Mouse (Mus musculus) stomach, embryonic 15.5 days (tissue): Measurements from ENCODE around the gene Mapre1. TPM values are rescaled to one million over a fixed set of nuclear protein-coding genes. Genes with fewer than 3 reads are reported as not detected.

Source experiments
- polyA plus RNA-seq: library from polyadenylated mRNA; unstranded; fragments of >200 nt; fragmentation: Nextera tagmentation; extraction: Ambion mirVana; gene quantifications from 2 replicates; pipeline ENCODE4 v1.2.1, GENCODE M21; 2015

Mapre1 gene
- polyA plus RNA-seq, 1 experiment from 2014 or later: 225 TPM

Other genes starting within 250 kb of the Mapre1 start
- not detected in 2 replicates for gene 4930404H24Rik, start 248.5 kb upstream of the Mapre1 start, polyA plus RNA-seq
- 14.3 and 16.4 TPM in 2 replicates for gene Nol4l, start 211.3 kb upstream of the Mapre1 start, polyA plus RNA-seq
- gene Commd7, start 108.5 kb upstream of the Mapre1 start, polyA plus RNA-seq: 73.9 and 77.9 TPM in 2 replicates
- 8.9 and 9.7 TPM in 2 replicates for gene Dnmt3b, start 91.8 kb upstream of the Mapre1 start, polyA plus RNA-seq
- 0.06 and 0.10 TPM in 2 replicates for gene Dnmt3c, start 44.6 kb upstream of the Mapre1 start, polyA plus RNA-seq
- gene Efcab8, start 38.7 kb downstream of the Mapre1 start, polyA plus RNA-seq: 0.15 and 0.18 TPM in 2 replicates
- gene Sun5, start 129.8 kb downstream of the Mapre1 start, polyA plus RNA-seq: not detected in 2 replicates
- not detected in 2 replicates for gene Bpifb2, start 133.8 kb downstream of the Mapre1 start, polyA plus RNA-seq
- not detected in 2 replicates for gene Bpifb6, start 159.1 kb downstream of the Mapre1 start, polyA plus RNA-seq
- gene Bpifb3, start 177.0 kb downstream of the Mapre1 start, polyA plus RNA-seq: not detected in 2 replicates
- not detected in 2 replicates for gene Bpifb4, start 196.9 kb downstream of the Mapre1 start, polyA plus RNA-seq
- gene Bpifa6, start 233.7 kb downstream of the Mapre1 start, polyA plus RNA-seq: 0.08 TPM in 1 of 2 replicates, not detected in the other